Mouse (Mus musculus) adrenal gland, adult 8-10 months (tissue): ENCODE results near the gene Agbl4. TPM values are rescaled to one million over a fixed set of nuclear protein-coding genes. Genes with fewer than 3 reads are reported as not detected.
A peak's percentile ranks its signal among the peaks of the same experiment; 100 is the strongest.

Experiments
- DNase-seq: peaks from one replicate; pipeline ENCODE4 v3.0.0; 2022
- total RNA-seq, 4 experiments: library from RNA; stranded (reverse); gene quantifications; 2 replicates each; pipeline ENCODE4 v1.2.4; 2022

Agbl4 gene
- total RNA-seq, 4 experiments from 2014 or later = 1.0 to 2.5 (median 2.4) TPM

DNA sequence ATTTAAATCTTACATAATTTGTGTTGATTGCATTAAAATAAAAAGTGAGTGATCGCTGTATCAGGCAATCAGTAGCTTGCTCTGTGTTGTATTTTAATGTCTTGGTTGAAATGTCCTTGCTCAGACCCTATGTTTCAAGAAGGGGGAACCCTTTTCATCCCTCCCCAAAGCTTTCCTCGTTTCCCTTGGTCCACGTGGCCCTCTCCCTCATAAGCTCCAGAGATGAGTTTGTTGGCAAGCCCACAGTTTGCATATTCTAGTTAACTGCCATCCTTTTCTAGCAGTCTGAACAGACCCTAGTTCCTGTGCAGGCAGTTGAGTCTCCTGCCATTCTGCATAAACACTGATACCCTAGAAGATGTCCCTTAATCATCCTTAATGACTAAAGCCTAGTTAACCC is 1050.5 kb downstream of the Agbl4 start:
- no peak for DNase-seq

GRCm38 (mm10) chr4:111448586-111448985 is 1051.1 kb downstream of the Agbl4 start:
- DNase-seq = no peak

- DNase-seq = no peak
Observed at GRCm38 (mm10) chr4:111449442-111450199, 1052.2 kb downstream of the Agbl4 start.

- DNase-seq = no peak
Observed at GRCm38 (mm10) chr4:111451283-111451918, 1053.9 kb downstream of the Agbl4 start.

DNA sequence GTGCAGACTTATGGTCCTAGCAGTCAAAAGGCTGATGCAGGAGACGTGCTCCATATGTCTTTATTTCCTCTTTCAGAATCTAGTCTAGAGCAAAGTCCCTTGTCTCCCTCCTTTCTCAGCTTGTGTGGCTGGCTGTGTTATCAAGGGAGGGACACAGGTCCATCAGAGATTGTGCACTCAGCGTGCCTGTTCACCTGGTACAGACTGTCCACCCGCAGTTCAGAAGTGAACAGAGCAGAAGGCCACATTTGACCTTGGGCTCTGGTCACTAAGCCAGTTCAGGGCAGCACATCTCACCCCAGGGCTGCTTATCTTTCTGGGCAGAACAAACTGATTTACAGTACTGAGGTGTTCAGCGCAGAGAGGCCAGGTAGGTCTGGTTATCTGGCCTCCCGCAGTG is 1054.7 kb downstream of the Agbl4 start:
- DNase-seq = no peak

GRCm38 (mm10) chr4:111453275-111453674 is 1055.8 kb downstream of the Agbl4 start:
- no peak for DNase-seq

DNA sequence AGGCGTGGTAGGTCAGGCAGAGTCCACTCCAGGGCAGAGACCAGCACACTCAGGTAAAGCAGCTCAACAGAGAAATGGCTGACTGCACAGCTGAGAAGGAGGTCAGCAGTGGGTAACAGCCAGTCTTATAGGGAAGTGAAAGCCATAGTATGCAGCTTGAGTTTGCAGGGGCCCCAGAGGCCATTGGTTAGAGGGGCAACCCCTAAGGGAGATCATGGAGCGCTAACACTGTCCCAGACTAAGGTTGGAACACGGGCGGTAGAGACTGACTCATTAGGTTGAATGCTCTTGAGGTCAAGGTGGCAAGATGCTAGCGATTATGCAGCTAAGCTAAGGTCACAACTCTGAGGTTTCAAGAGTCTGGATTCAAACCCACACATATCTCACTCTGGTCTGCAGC is 1058.2 kb downstream of the Agbl4 start:
- DNase-seq = peak; percentile 36

- DNase-seq = no peak
Observed at GRCm38 (mm10) chr4:111457568-111457967, 1060.1 kb downstream of the Agbl4 start.

GRCm38 (mm10) chr4:111467293-111467773 is 1069.9 kb downstream of the Agbl4 start:
- DNase-seq = no peak

DNA sequence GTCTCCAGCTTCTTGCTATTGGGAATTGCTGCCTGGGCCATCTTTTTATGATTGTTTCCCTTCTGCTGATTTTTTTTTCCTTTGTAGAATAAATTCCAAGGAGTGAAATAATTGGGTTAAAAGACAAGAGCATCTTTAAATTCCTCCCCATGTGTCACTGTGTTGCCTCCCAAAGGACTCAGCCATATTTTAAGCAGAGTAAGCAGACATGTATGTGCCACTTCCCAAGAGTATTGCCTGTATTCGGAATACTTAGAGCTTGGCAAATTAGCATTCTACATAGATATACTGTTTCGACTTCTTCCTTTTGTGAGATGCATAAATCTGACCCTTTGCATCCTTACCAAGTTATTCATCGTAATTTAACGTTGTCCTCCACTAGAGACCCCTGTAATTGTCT is 1070.3 kb downstream of the Agbl4 start:
- DNase-seq = no peak

DNA sequence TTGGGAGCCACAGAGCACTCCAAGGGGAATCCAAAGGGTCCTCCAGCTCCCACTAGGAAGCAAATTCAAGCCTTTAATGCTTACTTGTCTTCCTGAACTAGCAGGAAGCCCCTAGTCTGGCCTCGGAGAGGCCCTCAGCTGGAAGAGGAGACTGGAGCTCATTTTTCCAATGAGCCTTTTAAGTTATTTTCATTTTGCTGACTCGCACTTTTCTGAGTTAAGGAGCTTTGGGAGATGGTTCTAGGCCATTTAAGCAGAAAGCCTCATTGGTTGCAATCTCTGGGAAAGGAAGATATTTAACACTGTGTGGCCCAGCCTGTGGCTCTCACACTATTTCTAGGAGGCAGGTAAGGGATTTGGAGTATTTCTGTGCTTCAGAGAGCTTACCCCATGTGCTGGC is 1072.4 kb downstream of the Agbl4 start:
- DNase-seq = no peak

DNA sequence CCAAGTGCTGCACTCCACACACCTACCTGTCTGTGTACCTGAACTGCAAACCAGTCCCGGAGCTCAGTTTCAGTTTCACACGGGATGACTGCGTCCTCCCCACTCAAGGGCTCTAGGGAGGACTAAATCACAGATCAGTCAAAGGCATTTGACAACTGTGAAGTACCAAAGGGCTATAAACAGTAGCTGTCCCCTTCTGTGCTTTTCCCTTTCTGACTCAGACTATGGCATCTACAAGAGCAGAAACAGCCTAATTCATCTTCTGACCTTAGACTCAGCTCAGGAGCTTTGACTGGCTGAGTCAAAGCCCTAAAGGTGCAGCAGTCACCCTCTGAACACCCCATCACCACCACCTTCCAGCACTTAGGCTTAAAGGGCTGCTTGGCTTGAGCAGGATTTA is 1074.3 kb downstream of the Agbl4 start:
- DNase-seq = no peak

- no peak for DNase-seq
Observed at GRCm38 (mm10) chr4:111472511-111472910, 1075.0 kb downstream of the Agbl4 start.

DNA sequence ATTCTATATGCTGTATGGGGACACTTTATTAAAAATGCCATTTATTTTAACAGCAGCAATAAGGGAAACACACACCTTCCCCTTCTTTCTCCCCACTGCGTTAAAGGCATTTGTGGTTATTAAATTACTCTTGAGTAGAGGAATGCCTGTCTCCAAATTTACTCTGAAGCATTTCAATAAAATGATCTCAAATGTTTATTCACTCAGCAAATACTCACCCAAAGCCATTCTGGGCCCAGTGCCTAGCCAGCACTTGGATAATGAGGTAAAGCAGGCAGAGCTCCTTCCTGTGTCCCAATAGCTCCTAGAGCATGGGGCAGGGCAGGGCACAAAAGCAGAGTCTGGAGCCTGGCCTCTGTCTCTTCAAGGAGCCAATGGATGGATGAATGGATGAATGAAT is 1075.6 kb downstream of the Agbl4 start:
- DNase-seq = no peak

DNA sequence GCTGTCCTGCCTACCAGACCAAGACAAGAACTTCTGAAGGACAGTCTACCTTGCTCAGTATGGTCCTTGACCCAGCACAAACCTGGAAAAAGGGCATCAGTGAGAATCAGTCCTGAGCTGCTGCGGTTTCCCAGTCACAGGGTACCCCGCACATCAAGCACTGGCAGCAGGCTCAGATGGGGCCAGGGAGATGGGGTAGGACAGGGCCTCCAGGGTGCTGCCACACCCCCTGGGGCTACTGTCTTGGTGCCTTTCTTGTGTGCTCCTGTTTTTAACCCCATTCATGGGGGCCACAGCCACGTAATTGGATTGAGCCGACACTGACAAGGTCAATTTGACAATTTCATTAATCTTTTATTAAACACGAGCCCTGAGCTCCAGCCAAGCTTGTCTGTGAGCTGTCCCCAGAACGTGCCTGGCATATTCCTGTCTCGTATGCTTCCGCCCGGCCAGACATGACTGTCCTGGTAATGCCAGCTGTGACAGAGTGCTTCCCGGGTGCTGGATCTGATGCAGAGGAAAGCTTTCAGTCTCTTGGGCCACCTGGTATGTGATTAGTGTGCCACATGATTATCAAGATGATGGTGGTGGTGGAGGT is 1078.0 kb downstream of the Agbl4 start:
- DNase-seq = no peak

DNA sequence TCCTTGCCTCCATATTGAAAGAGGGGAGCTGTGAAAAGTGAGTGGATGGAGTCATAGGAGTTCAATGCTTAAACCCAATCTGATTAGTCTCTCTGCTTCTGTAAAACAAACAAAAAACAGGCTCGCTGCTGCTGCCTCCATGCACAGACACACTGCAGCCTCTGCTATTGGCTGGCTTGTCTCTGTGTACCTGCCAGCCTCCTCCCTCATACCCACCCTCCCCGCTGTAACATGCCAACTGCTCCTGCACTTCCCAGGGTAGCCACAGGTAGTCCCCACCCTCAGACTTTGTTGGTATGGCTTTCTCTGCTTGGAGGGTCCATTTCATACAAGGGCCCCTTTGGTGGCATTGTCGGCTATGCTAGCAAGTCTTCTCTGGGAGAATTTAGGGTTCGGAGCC is 1080.0 kb downstream of the Agbl4 start:
- no peak for DNase-seq

GRCm38 (mm10) chr4:111483499-111483898 is 1086.0 kb downstream of the Agbl4 start:
- no peak for DNase-seq

DNA sequence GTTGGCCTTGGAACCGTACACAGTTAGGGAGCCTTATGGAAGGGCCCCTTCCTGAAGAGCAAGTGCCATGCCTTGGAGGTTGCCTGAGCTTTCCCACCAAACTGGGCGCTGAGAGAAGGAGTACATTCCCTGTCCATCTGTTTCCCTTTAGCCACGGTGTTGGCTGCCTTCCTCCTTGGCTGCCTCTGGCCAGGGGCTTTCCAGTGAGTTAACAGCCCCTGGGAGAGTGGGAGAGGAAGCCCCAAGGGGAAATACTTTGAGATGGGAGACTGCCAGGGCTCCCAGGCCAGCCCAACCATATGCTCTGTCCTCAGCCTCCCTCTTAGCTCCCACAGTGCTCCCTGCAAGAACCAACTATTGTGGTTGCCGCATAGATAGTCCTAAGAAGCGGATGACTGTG is 1087.7 kb downstream of the Agbl4 start:
- DNase-seq = no peak

- DNase-seq = no peak
Observed at GRCm38 (mm10) chr4:111486187-111486586, 1088.7 kb downstream of the Agbl4 start.

GRCm38 (mm10) chr4:111487233-111487843 is 1089.9 kb downstream of the Agbl4 start:
- DNase-seq = no peak

DNA sequence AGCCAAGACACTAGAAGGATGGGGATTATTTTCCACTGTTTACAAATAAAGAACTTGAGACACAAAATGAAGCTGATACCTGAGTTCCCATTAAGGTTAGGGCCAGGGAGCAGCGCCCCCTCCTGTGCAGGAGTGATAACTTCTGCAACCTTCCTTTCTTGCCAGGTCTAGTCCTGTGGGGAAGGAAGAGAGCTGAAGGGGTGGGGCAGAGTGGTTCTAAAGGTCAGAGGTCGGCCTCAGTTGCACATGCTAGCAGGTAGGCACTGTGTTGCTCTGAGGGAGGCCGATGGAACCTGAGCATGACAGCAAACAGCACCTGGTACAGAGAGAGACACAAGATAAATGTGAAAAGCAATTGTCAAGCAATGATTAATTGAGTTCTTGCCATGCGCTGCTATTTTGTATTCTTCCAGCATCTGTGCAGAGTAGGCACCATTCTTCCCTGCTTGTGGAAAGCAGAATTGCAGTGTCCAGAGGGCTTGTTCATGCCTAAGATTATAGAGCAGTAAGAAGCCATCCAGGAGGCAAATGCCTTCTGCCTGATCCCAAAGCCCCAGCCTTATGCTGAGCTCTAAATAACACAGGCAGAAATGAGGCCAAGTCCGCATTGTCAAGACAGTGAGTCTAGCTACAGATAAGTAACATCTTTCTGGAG is 1096.4 kb downstream of the Agbl4 start:
- DNase-seq = no peak

GRCm38 (mm10) chr4:111495949-111496348 is 1098.5 kb downstream of the Agbl4 start:
- DNase-seq = peak; percentile 32

- DNase-seq = no peak
Observed at GRCm38 (mm10) chr4:111498751-111499150, 1101.3 kb downstream of the Agbl4 start.
